Mouse (Mus musculus) small intestine, adult 2 months (tissue): ENCODE measurements at regions not wholly inside any gene's neighbourhood (a gene's known extent, or its start where the extent isn't known, plus 50 kb on each side); places are given as distances from the start of the nearest gene placed in this dataset.

ENCODE experiments used
- H3K27ac ChIP-seq: fragments of 200-500 bp; 2 replicates; pipeline ENCODE4 v1.5.1; 2012; ENCODE audit warnings: low read depth, low read length, control low read depth, inconsistent platforms; ENCODE audit not compliant: insufficient read depth
- H3K27me3 ChIP-seq: fragments of 200-500 bp; 2 replicates; pipeline ENCODE4 v1.6.1; 2012; ENCODE audit warnings: mild to moderate bottlenecking, moderate library complexity, low read length, inconsistent platforms; ENCODE audit not compliant: control insufficient read depth, insufficient read depth
- H3K36me3 ChIP-seq: fragments of 200-500 bp; 2 replicates; pipeline ENCODE4 v1.6.1; 2012; ENCODE audit warnings: mild to moderate bottlenecking, low read length, control low read depth, inconsistent platforms; ENCODE audit not compliant: control insufficient read depth, insufficient read depth
- H3K4me1 ChIP-seq: fragments of 200-500 bp; 2 replicates; pipeline ENCODE4 v1.6.1; 2012; ENCODE audit warnings: low read length, inconsistent platforms, mixed read lengths; ENCODE audit not compliant: control insufficient read depth, insufficient read depth, insufficient read length
- H3K4me3 ChIP-seq: fragments of 200-500 bp; 2 replicates; pipeline ENCODE4 v1.5.1; 2012; ENCODE audit warnings: low read depth, mild to moderate bottlenecking, control low read depth, inconsistent platforms, low read length, moderate library complexity
- CTCF ChIP-seq: fragments of 200-500 bp; IDR thresholded peaks from 2 replicates; pipeline ENCODE4 v1.5.1; 2012; ENCODE audit warnings: low read depth, mild to moderate bottlenecking, control low read depth, inconsistent platforms, low read length, moderate library complexity, mixed read lengths; ENCODE audit not compliant: insufficient replicate concordance, insufficient read length; ENCODE audit errors: extremely low read depth
- POLR2A ChIP-seq: fragments of 200-500 bp; IDR thresholded peaks from 2 replicates; pipeline ENCODE4 v1.6.1; 2012; ENCODE audit warnings: low read depth, mild to moderate bottlenecking, control low read depth, inconsistent platforms, low read length, moderate library complexity
- WGBS: fragments of 180-500 bp; shearing (Covaris S2); methylation state at CpG from one replicate; pipeline ENCODE4 v1.1.7; 2018; 5-methylcytosine and 5-hydroxymethylcytosine counted together

DNA sequence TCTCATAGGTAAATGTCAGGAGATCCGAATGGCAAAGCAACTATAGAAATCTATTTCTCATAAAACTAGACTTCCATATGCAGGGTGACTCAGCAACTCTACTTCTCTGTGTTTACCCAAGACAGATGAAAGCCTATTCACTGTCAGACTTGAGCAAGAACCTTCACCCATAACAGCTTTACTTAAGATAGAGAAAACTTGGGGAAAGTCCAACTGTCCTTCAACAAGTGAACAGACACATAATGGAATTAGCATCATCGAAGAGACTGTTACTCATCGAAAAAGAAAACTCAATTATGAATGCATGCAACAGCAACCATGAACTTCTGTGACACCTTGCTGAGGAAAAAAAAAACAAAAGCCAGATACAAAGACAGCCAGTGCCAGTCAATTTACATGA, 271.0 kb upstream of the Cdh5 start:
- no peak for TF ChIP-seq POLR2A
- 74% methylated on average over 3 of the region's 3 CpGs for WGBS
- no peak overlapping the region for H3K4me3 ChIP-seq
- H3K27ac ChIP-seq = no peak overlapping the region
- H3K36me3 ChIP-seq = no peaks in the 10 kb centered on the region
- no peaks in the 10 kb centered on the region for H3K4me1 ChIP-seq
- H3K27me3 ChIP-seq = no peaks in the 10 kb centered on the region

DNA sequence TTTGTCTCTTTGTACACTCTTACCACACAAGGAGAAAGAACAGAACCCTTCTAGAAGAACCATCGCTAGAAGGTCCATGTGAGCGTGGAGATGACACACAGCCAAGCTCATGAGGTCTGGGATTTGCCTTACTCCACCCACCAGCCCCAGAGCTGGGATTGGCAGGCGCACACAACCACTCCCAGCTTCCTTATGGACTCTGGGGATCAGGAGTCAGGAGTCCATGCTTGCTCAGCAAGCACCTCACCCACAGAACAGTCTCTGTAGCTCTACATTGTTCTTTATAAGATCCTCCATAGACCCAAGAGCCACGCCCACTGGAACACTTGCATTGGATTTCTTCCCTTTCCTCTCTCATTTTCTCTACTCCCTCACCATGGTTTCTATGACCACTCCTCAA, 261.4 kb upstream of the Cdh5 start:
- H3K27me3 ChIP-seq = no peaks in the 10 kb centered on the region
- no peak for TF ChIP-seq POLR2A
- TF ChIP-seq CTCF = no peak
- 76% methylated on average over 4 of the region's 4 CpGs for WGBS
- H3K27ac ChIP-seq = no peak overlapping the region
- no peaks in the 10 kb centered on the region for H3K36me3 ChIP-seq
- H3K4me1 ChIP-seq = no peaks in the 10 kb centered on the region
- H3K4me3 ChIP-seq = no peak overlapping the region

DNA sequence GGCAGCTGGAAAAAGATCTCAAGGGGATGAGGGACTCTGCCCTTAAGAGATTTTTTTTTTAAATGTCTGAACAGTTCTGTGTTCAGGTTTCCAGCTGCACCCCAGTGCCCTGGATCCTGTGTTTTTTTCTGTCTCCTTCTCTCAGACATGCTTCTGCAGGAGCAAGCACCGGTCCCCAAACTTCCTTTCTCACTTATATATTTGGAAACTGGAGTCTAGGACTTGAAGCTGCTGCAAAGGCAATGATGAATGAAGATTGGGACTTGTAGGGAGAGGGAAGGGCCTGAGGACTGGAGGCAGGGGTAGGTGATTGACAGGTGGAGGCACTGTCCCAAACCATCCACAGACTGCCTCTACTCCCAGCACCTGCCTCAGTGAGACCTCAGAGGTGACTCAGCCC, 255.5 kb upstream of the Cdh5 start:
- Histone ChIP-seq H3K4me3 (no peak overlapping the region), H3K4me1 (no peaks in the 10 kb centered on the region), H3K27ac (no peak overlapping the region), H3K27me3 (no peaks in the 10 kb centered on the region), H3K36me3 (no peaks in the 10 kb centered on the region)
- TF ChIP-seq POLR2A (no peak), CTCF (no peak)
- WGBS = 89% methylated on average over 1 of the region's 1 CpGs

DNA sequence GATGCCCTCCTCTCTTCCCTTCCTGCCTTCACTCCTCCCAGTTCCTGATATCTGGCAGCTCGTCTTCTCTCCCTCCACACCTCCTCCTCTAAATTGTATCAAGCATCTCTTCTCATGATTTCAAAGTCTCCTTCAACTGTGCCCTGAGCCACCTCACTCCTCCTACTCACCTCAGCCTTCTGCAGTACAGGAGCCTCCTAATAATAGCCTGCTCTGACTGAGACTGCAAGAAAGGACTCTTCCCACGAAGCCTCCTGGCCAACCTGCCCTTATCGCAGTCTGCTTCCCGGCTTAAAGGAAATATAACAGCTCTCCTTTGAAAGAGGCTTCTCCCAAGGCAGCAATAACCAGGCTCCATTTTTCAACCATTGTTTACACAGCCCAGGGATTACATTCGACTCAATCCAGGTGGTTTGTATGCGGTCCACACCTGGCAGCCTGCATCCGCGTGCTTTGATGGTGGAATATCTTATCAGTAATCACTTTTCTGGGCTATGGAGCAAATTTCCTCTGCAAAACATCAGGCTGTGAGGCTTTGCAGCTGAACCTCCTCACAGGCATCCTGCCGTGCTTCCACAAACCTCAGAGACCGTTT, 254.9 kb upstream of the Cdh5 start:
- WGBS = 14% methylated on average over 10 of the region's 10 CpGs

DNA sequence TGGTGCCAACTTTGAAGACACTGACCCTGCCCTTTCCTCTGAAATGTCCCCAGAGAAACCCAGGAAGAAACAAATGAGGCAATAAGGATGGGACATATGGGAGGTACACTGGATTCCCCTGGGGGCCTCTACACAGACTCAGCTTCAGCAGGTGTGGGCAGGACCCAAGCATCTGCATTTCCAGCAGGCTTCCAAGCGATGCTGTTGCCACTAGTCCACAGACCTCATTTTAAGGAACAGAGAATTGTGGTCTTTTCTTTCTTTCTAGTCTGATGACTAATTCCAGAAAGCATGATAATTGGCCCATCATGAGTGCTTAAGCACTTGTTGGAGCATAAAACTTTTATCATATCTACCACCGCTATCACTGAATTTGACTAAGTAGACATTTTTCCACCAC, 251.6 kb upstream of the Cdh5 start:
- Histone ChIP-seq H3K27ac (no peak overlapping the region), H3K27me3 (no peaks in the 10 kb centered on the region), H3K4me1 (no peaks in the 10 kb centered on the region), H3K36me3 (no peaks in the 10 kb centered on the region), H3K4me3 (no peak overlapping the region)
- 89% methylated on average over 2 of the region's 2 CpGs for WGBS
- TF ChIP-seq POLR2A (no peak), CTCF (no peak)

More for the DNA sequence above, 254.9 kb upstream of the Cdh5 start:
- Histone ChIP-seq H3K27ac (no peak overlapping the region), H3K4me1 (no peaks in the 10 kb centered on the region), H3K4me3 (no peak overlapping the region), H3K36me3 (no peaks in the 10 kb centered on the region), H3K27me3 (no peaks in the 10 kb centered on the region)
- TF ChIP-seq POLR2A (no peak), CTCF (no peak)

DNA sequence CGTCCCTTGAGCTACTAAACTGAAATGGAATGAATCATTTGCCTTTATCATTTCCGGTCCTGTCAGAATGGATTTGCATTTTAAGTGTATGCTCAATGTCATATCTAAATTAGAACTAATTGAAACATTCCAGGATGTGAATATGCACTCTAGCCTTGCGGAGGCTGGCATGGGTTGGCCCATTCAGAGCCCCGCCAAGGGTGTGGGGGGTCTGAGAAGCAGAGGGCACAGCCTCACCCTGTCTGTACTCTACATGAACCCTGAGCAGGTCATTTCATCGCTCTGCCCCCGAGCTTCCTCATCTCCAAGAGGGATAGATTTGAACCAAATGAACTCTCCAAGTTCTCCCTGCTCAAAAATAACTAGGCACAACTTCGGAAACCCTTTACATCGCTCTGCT, 250.1 kb upstream of the Cdh5 start:
- 76% methylated on average over 8 of the region's 8 CpGs for WGBS
- no peaks in the 10 kb centered on the region for H3K4me1 ChIP-seq
- no peak overlapping the region for H3K27ac ChIP-seq
- no peak overlapping the region for H3K4me3 ChIP-seq
- H3K36me3 ChIP-seq = no peaks in the 10 kb centered on the region
- no peak for TF ChIP-seq POLR2A
- TF ChIP-seq CTCF = no peak
- no peaks in the 10 kb centered on the region for H3K27me3 ChIP-seq

DNA sequence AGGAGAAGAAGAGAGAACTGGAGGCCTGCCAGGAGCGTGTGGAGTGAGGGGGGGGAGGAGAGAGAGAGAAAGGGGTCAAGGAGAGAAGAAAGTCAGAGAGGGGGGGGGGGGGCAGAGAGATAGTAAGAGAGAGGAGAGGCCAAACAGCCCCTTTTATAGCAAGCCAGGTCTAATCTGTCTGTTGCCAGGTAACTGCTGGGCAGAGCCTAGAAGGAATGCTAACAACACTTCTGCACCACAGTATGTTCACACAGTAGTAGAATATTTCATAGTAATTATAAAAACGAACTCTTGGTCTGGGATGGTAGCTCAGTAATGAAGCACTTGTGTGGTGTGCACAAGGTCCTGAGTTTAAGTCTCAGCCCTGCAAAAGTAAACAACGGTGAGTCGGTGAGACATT, 248.4 kb upstream of the Cdh5 start:
- TF ChIP-seq CTCF = no peak
- no peak for TF ChIP-seq POLR2A
- H3K36me3 ChIP-seq = no peaks in the 10 kb centered on the region
- WGBS = 46% methylated on average over 4 of the region's 4 CpGs

DNA sequence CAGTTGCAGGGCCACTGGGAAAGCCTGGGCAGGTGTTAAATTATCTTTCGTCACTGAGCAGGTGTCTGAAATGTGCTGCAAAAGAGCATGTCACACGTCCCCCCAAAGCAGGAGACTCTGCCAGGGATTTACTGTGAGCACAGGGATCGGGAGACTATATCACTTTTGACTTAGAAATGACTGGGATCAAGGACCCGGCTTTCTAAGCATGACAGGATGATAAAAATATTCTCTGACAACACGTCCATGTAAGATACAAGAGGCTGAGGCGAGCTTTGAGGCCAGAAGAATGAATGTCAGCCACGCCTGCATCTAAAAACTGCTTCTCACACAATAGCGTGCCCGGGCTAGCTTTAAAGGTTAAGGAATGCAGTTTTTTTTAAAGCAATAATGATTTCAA, 246.1 kb upstream of the Cdh5 start:
- Histone ChIP-seq H3K27ac (no peak overlapping the region), H3K36me3 (no peaks in the 10 kb centered on the region), H3K27me3 (no peaks in the 10 kb centered on the region), H3K4me3 (no peak overlapping the region), H3K4me1 (no peaks in the 10 kb centered on the region)
- WGBS = 56% methylated on average over 9 of the region's 9 CpGs
- TF ChIP-seq CTCF (no peak), POLR2A (no peak)

More for the DNA sequence above, 248.4 kb upstream of the Cdh5 start:
- no peaks in the 10 kb centered on the region for H3K4me1 ChIP-seq
- no peaks in the 10 kb centered on the region for H3K27me3 ChIP-seq
- no peak overlapping the region for H3K27ac ChIP-seq
- H3K4me3 ChIP-seq = no peak overlapping the region
